Mouse (Mus musculus) layer of hippocampus, postnatal 10 days (tissue): ENCODE measurements around the gene Dnajc11. TPM values are rescaled to one million over a fixed set of nuclear protein-coding genes. Genes with fewer than 3 reads are reported as not detected.

Experiments
- total RNA-seq, 2 experiments: library from RNA; stranded (reverse); gene quantifications; 2 replicates each; pipeline ENCODE4 v1.2.3; 2021

Gene Dnajc11
- total RNA-seq, 2 experiments from 2014 or later = 75.8 to 82.0 TPM

Other genes starting within 250 kb of the Dnajc11 start
- 100 to 1,000 TPM; 218 to 223 TPM for gene Camta1, start 71.8 kb upstream of the Dnajc11 start, total RNA-seq
- gene Thap3, start 55.3 kb downstream of the Dnajc11 start, total RNA-seq = 10 to 100 TPM; 22.8 to 34.2 TPM
- gene Phf13, start 62.6 kb downstream of the Dnajc11 start, total RNA-seq = 10 to 100 TPM; 15.2 to 16.6 TPM
- 10 to 100 TPM; 14.6 to 15.1 TPM for gene Klhl21, start 75.1 kb downstream of the Dnajc11 start, total RNA-seq
- gene Zbtb48, start 94.0 kb downstream of the Dnajc11 start, total RNA-seq = 10 to 100 TPM; 11.9 to 14.8 TPM
- gene Tas1r1, start 104.9 kb downstream of the Dnajc11 start, total RNA-seq = under 1 TPM; 0.37 to 0.45 TPM
- 10 to 100 TPM; 27.3 to 31.6 TPM for gene Nol9, start 105.6 kb downstream of the Dnajc11 start, total RNA-seq
- 10 to 100 TPM; 76.0 to 79.6 TPM for gene Plekhg5, start 138.8 kb downstream of the Dnajc11 start, total RNA-seq
- 10 to 100 TPM; 14.0 to 15.1 TPM for gene Tnfrsf25, start 182.2 kb downstream of the Dnajc11 start, total RNA-seq
- under 1 TPM; 0.62 to 0.78 TPM for gene Espn, start 218.7 kb downstream of the Dnajc11 start, total RNA-seq
- not detected for gene Hes2, start 225.2 kb downstream of the Dnajc11 start, total RNA-seq
- gene Acot7, start 244.4 kb downstream of the Dnajc11 start, total RNA-seq = 100 to 1,000 TPM; 426 to 431 TPM